ENCODE assay signal across 8 mouse cellular contexts in genomic region chr13:30566767-30567166, GRCm38 (mm10). TPM values are rescaled to one million over a fixed set of nuclear protein-coding genes. Genes with fewer than 3 reads are reported as not detected.
DNase-seq lines count a peak whose midpoint lies in the region; ATAC-seq and TF ChIP-seq lines count a peak whose summit lies in the region.

No protein-coding gene starts in this region.

- ATAC-seq in forebrain, embryonic 14.5 days, result no peak
- ATAC-seq in forebrain, embryonic 16.5 days, result no peak
- ATAC-seq in heart, postnatal 0 days (ENCODE audit: insufficient read depth, low read depth), result 0 out of 2 replicates have a peak, but pooled peaks have one; percentile 55

- peak; percentile 68 for TF ChIP-seq CTCF in heart, postnatal 0 days (IDR thresholded peaks at IDR 0.05; ENCODE audit: low read depth)

- H3K36me3 ChIP-seq in forebrain, embryonic 14.5 days (ENCODE audit: control insufficient read depth, insufficient read depth, low read length), result no peaks in the 10 kb centered on the region
- no peaks in the 10 kb centered on the region for H3K36me3 ChIP-seq in forebrain, embryonic 16.5 days (ENCODE audit: control insufficient read depth, insufficient read depth)
- no peaks in the 10 kb centered on the region for H3K36me3 ChIP-seq in heart, postnatal 0 days (replicated peaks; ENCODE audit: control insufficient read depth, insufficient read depth, low read length)

- H3K4me3 ChIP-seq in forebrain, embryonic 14.5 days (ENCODE audit: low read depth, low read length), result no peak overlapping the region
- H3K4me3 ChIP-seq in forebrain, embryonic 16.5 days (replicated peaks; ENCODE audit: low read length), result no peak overlapping the region
- H3K4me3 ChIP-seq in heart, postnatal 0 days (ENCODE audit: low read depth, low read length), result no peak overlapping the region

- peak; percentile 10 for DNase-seq in forebrain, embryonic 14.5 days (ENCODE audit: low spot score)
- peak; percentile 55 for DNase-seq in CD4-positive helper T cell, adult 2 months (ENCODE audit: low read depth, low spot score)
- peak; percentile 46 for DNase-seq in c-Kit-positive CD71-negative TER-119-negative erythroid progenitor cells, embryonic 14.5 days (ENCODE audit: low read depth)
- DNase-seq in heart, postnatal 0 days (ENCODE audit: low spot score), result peak; percentile 23
- DNase-seq in left cerebral cortex, adult 18-20 months (ENCODE audit: low spot score in 2 of 2), result peak; percentile 69 to 76
- DNase-seq in natural killer cell, adult 2 months (ENCODE audit: low spot score in 2 of 2), result peak; percentile 37 to 66
- DNase-seq in thymus, postnatal 25 days, result peak; percentile 76

- TF ChIP-seq EP300 in heart, postnatal 0 days (IDR thresholded peaks at IDR 0.05; ENCODE audit: low read depth), result no peak

- H3K4me2 ChIP-seq in forebrain, embryonic 14.5 days (ENCODE audit: low read length), result no peak overlapping the region
- H3K4me2 ChIP-seq in forebrain, embryonic 16.5 days (ENCODE audit: low read length), result no peak overlapping the region
- no peak overlapping the region for H3K4me2 ChIP-seq in heart, postnatal 0 days (ENCODE audit: low read depth, low read length)

- H3K4me1 ChIP-seq in forebrain, embryonic 14.5 days (ENCODE audit: control insufficient read depth, insufficient read depth, low read length), result no peaks in the 10 kb centered on the region
- no peaks in the 10 kb centered on the region for H3K4me1 ChIP-seq in forebrain, embryonic 16.5 days (replicated peaks; ENCODE audit: control insufficient read depth, insufficient read depth, low read length)
- no peaks in the 10 kb centered on the region for H3K4me1 ChIP-seq in heart, postnatal 0 days (ENCODE audit: control insufficient read depth, insufficient read depth)

- H3K27ac ChIP-seq in forebrain, embryonic 14.5 days (ENCODE audit: low read depth, low read length), result no peak overlapping the region
- H3K27ac ChIP-seq in forebrain, embryonic 16.5 days (ENCODE audit: low read length), result no peak overlapping the region
- H3K27ac ChIP-seq in heart, postnatal 0 days (ENCODE audit: low read depth), result no peak overlapping the region

- H3K27me3 ChIP-seq in forebrain, embryonic 14.5 days (replicated peaks; ENCODE audit: control insufficient read depth, insufficient read depth, low read length), result no peaks in the 10 kb centered on the region
- no peaks in the 10 kb centered on the region for H3K27me3 ChIP-seq in forebrain, embryonic 16.5 days (replicated peaks; ENCODE audit: control insufficient read depth, insufficient read depth, low read length)
- H3K27me3 ChIP-seq in heart, postnatal 0 days (ENCODE audit: control insufficient read depth, insufficient read depth, low read length), result no peaks in the 10 kb centered on the region

- no peaks in the 10 kb centered on the region for H3K9me3 ChIP-seq in forebrain, embryonic 14.5 days (replicated peaks; ENCODE audit: control insufficient read depth, low read length)
- H3K9me3 ChIP-seq in forebrain, embryonic 16.5 days (ENCODE audit: control insufficient read depth, low read length), result no peaks in the 10 kb centered on the region
- H3K9me3 ChIP-seq in heart, postnatal 0 days (replicated peaks; ENCODE audit: control insufficient read depth, low read length), result no peaks in the 10 kb centered on the region

- H3K9ac ChIP-seq in forebrain, embryonic 14.5 days (ENCODE audit: low read length), result no peak overlapping the region
- no peak overlapping the region for H3K9ac ChIP-seq in forebrain, embryonic 16.5 days (replicated peaks; ENCODE audit: low read depth, low read length)
- no peak overlapping the region for H3K9ac ChIP-seq in heart, postnatal 0 days (replicated peaks; ENCODE audit: low read depth, low read length)

- WGBS in forebrain, embryonic 14.5 days, result 67% methylated on average over 8 of the region's 8 CpGs
- WGBS in forebrain, embryonic 16.5 days, result 69% methylated on average over 8 of the region's 8 CpGs
- WGBS in heart, postnatal 0 days, result 48% methylated on average over 8 of the region's 8 CpGs

RNA-seq across cellular contexts. Expression of gene Uqcrfs1, which starts 21.6 kb away (rescaled TPM):
- 270 and 273 TPM in 2 replicates for polyA plus RNA-seq in forebrain, embryonic 14.5 days (2014; fragmentation: Nextera tagmentation; extraction: Ambion mirVana)
- 227 and 233 TPM in 2 replicates for polyA plus RNA-seq in forebrain, embryonic 16.5 days (2015; fragmentation: Nextera tagmentation; extraction: Ambion mirVana)
- 1,049 and 1,070 TPM in 2 replicates for total RNA-seq in heart, postnatal 0 days (2014; rRNA removed; ENCODE audit: low replicate concordance)
- polyA plus RNA-seq in heart, postnatal 0 days (2015; fragmentation: Nextera tagmentation; extraction: Ambion mirVana), result 1,491 and 1,508 TPM in 2 replicates
- total RNA-seq in left cerebral cortex, adult 18-20 months (2021), result 100 to 1,000 TPM; 150 to 157 TPM

Comparison
In these comparisons a context has a peak if more than half of its experiments do, and no peak if none do; other contexts are left out.
1. DNase-seq: peak in every context shown above with its lines; median percentile 76 in thymus, postnatal 25 days; 72 in left cerebral cortex, adult 18-20 months; 55 in CD4-positive helper T cell, adult 2 months; 52 in natural killer cell, adult 2 months; 46 in c-Kit-positive CD71-negative TER-119-negative erythroid progenitor cells, embryonic 14.5 days; 23 in heart, postnatal 0 days; 10 in forebrain, embryonic 14.5 days.